Mouse (Mus musculus) spleen, adult 2 months (tissue): ENCODE data around the gene Nampt.

Source experiments
- CTCF ChIP-seq: fragments of 200-500 bp; IDR thresholded peaks from 2 replicates; pipeline ENCODE4 v1.5.1; 2011; ENCODE audit warnings: mild to moderate bottlenecking, inconsistent platforms; ENCODE audit not compliant: insufficient read depth, insufficient read length, insufficient replicate concordance; ENCODE audit errors: extremely low read depth
- POLR2A ChIP-seq: fragments of 200-500 bp; IDR thresholded peaks from 2 replicates; pipeline ENCODE4 v1.6.1; 2011; ENCODE audit warnings: low read depth, low read length, inconsistent platforms

DNA sequence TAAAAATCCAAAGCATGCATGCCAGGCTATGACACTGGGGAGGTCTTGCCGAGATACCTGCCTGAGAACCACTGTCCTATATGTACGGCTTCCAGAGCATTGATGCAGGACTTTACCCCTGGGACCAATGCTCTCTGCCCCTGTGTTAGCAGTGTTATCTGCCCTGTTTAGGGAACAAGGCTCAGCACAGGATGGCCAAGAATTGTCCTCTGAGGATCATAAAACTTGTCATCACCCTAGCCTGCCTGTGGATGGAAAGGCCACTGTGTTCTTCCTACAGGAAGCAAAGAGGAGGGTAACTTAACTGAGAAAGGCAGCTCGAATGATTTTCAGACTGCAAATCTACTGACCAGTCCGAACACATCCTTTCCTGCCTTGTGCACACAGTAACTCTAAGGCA lies 36.1 kb downstream of the Nampt start:
- TF ChIP-seq POLR2A (no peak), CTCF (no peak)
